Mouse (Mus musculus) testis, adult 2 months (tissue): Measurements from ENCODE around the gene Nup155. TPM values are rescaled to one million over a fixed set of nuclear protein-coding genes. Genes with fewer than 3 reads are reported as not detected.
"Not testable (repeated sequence)": the region's sequence is repeated elsewhere in the genome, so short reads cannot be mapped to it uniquely, and the experiment has no call there.

ENCODE experiments used
- H3K27ac ChIP-seq: fragments of 200-500 bp; 2 replicates; pipeline ENCODE4 v1.5.1; 2012; ENCODE audit warnings: low read depth, low read length; ENCODE audit not compliant: control insufficient read depth, insufficient read depth
- H3K27me3 ChIP-seq: fragments of 200-500 bp; 2 replicates; pipeline ENCODE4 v1.6.1; 2012; ENCODE audit warnings: mild to moderate bottlenecking, low read length, moderate library complexity; ENCODE audit not compliant: control insufficient read depth, insufficient read depth
- H3K36me3 ChIP-seq: fragments of 200-500 bp; 2 replicates; pipeline ENCODE4 v1.6.1; 2012; ENCODE audit warnings: mild to moderate bottlenecking, low read length; ENCODE audit not compliant: control insufficient read depth, insufficient read depth
- H3K4me1 ChIP-seq: fragments of 200-500 bp; 2 replicates; pipeline ENCODE4 v1.6.1; 2012; ENCODE audit warnings: low read length; ENCODE audit not compliant: control insufficient read depth, insufficient read depth
- H3K4me3 ChIP-seq: fragments of 200-500 bp; 2 replicates; pipeline ENCODE4 v1.5.1; 2012; ENCODE audit warnings: low read depth, mild to moderate bottlenecking, low read length, moderate library complexity, mixed read lengths; ENCODE audit not compliant: control insufficient read depth
- CTCF ChIP-seq: fragments of 200-500 bp; IDR thresholded peaks from 2 replicates; pipeline ENCODE4 v1.5.1; 2012; ENCODE audit warnings: low read depth, mild to moderate bottlenecking, inconsistent platforms, low read length, moderate library complexity; ENCODE audit not compliant: control insufficient read depth, insufficient read depth, insufficient replicate concordance
- POLR2A ChIP-seq: fragments of 200-500 bp; IDR thresholded peaks from 2 replicates; pipeline ENCODE4 v1.6.1; 2012; ENCODE audit warnings: low read depth, mild to moderate bottlenecking, inconsistent platforms, low read length, moderate library complexity; ENCODE audit not compliant: control insufficient read depth
- polyA plus RNA-seq: library from polyadenylated mRNA; depleted of rRNA; stranded (reverse); fragments of >200 nt; gene quantifications from 2 replicates; pipeline ENCODE4 v1.2.3, GENCODE M21; 2012; rRNA removed

Gene Nup155
- 15.4 and 18.5 TPM in 2 replicates for polyA plus RNA-seq

GRCm38 (mm10) chr15:8108966-8109743 lies at the start of gene Nup155:
Nup155 (plus strand) TSS chr15:8109273.
- peak within 1 kb of the TSS; percentile 97 for H3K27ac ChIP-seq
- H3K36me3 ChIP-seq, result no peaks in the 10 kb centered on the region; the same call in none of the 2 replicates
- H3K4me3 ChIP-seq, result peak within 1 kb of the TSS; percentile 99
- peaks cover 3% of the 10 kb centered on the region for H3K4me1 ChIP-seq
- TF ChIP-seq POLR2A (peak; percentile 95), CTCF (no peak; the same call in 1 of the 2 replicates)
- no peaks in the 10 kb centered on the region for H3K27me3 ChIP-seq

DNA sequence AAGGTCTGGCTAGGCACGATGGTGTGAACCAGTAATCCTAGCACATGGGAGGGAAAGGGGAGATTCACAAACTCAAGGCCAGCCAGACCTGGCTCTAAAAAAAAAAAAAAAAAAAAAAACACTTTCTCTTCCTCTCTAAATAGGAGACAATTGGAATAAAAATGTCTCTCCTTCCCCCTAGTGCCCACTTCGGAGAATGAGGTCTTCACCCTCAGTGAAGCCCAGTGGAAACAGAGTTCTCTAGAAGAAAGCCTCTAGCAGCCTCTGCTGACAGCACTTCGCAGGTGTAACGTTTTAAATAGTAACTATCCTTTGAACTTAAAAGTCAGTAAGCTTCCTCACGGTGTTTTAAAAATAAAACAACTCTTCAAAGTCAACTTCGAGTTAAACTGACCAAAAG lies 43.9 kb upstream of the Nup155 start:
- no peaks in the 10 kb centered on the region for H3K4me1 ChIP-seq
- no peak overlapping the region for H3K27ac ChIP-seq
- H3K27me3 ChIP-seq, result no peaks in the 10 kb centered on the region
- no peak overlapping the region for H3K4me3 ChIP-seq
- TF ChIP-seq POLR2A, result no peak
- no peak for TF ChIP-seq CTCF
- no peaks in the 10 kb centered on the region; the same call in 1 of the 2 replicates for H3K36me3 ChIP-seq

DNA sequence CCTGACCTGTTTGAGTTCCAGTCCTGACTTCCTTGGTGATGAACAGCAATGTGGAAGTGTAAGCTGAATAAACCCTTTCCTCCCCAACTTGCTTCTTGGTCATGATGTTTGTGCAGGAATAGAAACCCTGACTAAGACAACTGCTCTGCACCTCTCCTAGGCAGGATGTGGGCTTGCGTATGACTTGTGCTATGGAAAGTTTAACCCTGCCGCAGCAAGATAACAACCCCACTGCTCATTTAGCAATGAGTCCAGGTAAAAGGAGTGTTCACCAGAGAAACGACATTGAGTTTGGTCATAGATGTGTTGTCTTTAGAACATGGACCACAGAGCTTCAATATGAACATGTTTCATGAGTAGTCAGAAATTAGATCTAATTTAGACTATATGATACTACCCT lies 35.9 kb upstream of the Nup155 start:
- H3K27ac ChIP-seq, H3K4me1 ChIP-seq, H3K27me3 ChIP-seq, H3K36me3 ChIP-seq, H3K4me3 ChIP-seq: not testable (repeated sequence)

GRCm38 (mm10) chr15:8082139-8082538 lies 26.9 kb upstream of the Nup155 start:
- Histone ChIP-seq H3K36me3 (peaks cover 4% of the 10 kb centered on the region), H3K4me3 (no peak overlapping the region), H3K27me3 (no peaks in the 10 kb centered on the region), H3K27ac (no peak overlapping the region), H3K4me1 (no peaks in the 10 kb centered on the region; the same call in 1 of the 2 replicates)
- no peak for TF ChIP-seq POLR2A
- TF ChIP-seq CTCF, result no peak

DNA sequence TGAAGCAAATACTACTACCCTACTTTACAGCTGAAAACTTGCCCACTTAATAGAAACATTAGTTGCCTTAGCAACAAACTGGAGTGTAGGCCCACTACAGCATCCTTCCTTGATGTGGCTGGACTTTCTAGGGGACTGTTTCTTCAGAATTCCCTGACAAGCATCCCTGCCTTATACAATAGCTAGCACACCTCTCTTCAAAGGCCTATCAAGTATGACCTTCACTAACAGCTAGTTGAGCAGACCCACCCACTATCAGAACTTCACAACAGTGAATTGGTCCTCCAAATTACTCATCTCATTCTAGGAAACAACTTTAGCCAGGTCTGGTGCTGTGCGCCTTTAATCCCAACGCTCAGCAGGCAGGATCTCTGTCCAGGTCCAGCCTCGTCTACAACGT lies 21.8 kb upstream of the Nup155 start:
- Histone ChIP-seq H3K4me3 (no peak overlapping the region; the same call in 1 of the 2 replicates), H3K4me1 (no peaks in the 10 kb centered on the region; the same call in none of the 2 replicates), H3K27me3 (no peaks in the 10 kb centered on the region), H3K27ac (peak overlapping the region; percentile 86), H3K36me3 (peaks cover under 1% of the 10 kb centered on the region; the same call in 1 of the 2 replicates)
- no peak for TF ChIP-seq CTCF
- TF ChIP-seq POLR2A, result no peak

DNA sequence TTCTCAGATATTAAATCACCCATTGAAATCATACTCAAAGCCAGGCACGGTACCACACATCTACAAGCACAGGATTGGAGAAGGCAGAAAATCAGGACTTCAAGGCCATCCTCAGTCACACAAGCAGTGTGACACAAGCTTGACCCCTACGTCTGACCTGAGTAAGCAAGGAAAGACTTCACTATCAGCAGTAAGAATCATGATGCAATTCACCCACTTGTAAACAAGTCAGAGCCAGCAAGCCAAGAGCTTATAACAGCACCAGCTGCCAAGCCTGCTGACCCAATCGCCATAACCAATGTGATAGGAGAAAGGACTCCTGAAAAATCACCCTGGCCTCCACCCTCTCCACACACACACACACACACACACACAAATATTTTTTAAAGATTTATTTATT lies 20.4 kb upstream of the Nup155 start:
- no peaks in the 10 kb centered on the region for H3K27me3 ChIP-seq
- H3K4me3 ChIP-seq, result no peak overlapping the region
- no peak overlapping the region for H3K27ac ChIP-seq
- no peaks in the 10 kb centered on the region; the same call in none of the 2 replicates for H3K4me1 ChIP-seq
- no peaks in the 10 kb centered on the region for H3K36me3 ChIP-seq
- TF ChIP-seq POLR2A (no peak), CTCF (no peak)

DNA sequence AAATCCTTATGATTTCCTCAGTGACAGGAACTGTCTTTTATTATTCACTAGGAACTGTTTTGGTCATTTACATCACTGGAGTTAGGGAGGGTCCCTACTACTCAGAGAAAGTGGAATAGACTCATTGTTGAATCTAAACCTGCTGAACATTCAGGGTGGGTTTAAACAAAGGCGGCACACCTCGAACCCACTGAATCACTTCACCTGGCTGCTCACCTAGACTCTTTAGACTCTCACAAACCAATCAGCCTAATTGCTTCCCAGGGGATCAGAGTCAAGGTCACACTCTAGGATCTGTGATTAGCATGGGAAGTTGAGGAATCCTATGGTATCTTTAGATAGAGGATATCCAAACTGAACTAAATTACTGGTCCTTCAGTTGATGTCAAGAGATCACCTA lies 18.4 kb upstream of the Nup155 start:
- H3K4me1 ChIP-seq, result no peaks in the 10 kb centered on the region; the same call in none of the 2 replicates
- no peak for TF ChIP-seq POLR2A
- TF ChIP-seq CTCF, result no peak
- H3K27ac ChIP-seq, result no peak overlapping the region
- no peaks in the 10 kb centered on the region for H3K27me3 ChIP-seq
- H3K4me3 ChIP-seq, result no peak overlapping the region
- no peaks in the 10 kb centered on the region for H3K36me3 ChIP-seq

DNA sequence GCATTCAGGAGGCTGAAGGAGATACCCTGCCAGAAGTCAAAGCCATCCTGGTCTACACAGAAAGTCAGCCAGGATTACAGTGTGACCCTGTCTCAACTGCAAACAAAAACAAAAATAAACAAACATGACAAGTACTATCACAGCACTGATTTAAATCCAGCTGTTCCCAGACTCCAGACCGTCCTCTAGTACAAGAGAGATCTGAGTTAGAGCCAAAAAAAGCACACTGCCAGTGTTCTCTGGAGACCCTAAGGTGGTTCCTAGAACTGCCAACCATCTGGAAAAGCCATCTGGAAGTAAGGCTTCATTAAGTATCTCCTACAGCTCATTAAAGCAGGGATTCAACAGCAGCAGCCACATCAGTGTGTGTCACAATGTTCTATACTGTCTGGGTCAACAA lies 16.4 kb upstream of the Nup155 start:
- not testable (repeated sequence) for H3K36me3 ChIP-seq, H3K4me1 ChIP-seq, H3K27me3 ChIP-seq, H3K27ac ChIP-seq, H3K4me3 ChIP-seq
